Mouse (Mus musculus) spleen, adult 12 weeks (tissue): Measurements from ENCODE around the gene Cnbp.
A peak's percentile ranks its signal among the peaks of the same experiment; 100 is the strongest.

Experiments used
- DNase-seq: peaks from one replicate; pipeline ENCODE4 v3.0.0; 2022; ENCODE audit warnings: low spot score

Gene Cnbp

DNA sequence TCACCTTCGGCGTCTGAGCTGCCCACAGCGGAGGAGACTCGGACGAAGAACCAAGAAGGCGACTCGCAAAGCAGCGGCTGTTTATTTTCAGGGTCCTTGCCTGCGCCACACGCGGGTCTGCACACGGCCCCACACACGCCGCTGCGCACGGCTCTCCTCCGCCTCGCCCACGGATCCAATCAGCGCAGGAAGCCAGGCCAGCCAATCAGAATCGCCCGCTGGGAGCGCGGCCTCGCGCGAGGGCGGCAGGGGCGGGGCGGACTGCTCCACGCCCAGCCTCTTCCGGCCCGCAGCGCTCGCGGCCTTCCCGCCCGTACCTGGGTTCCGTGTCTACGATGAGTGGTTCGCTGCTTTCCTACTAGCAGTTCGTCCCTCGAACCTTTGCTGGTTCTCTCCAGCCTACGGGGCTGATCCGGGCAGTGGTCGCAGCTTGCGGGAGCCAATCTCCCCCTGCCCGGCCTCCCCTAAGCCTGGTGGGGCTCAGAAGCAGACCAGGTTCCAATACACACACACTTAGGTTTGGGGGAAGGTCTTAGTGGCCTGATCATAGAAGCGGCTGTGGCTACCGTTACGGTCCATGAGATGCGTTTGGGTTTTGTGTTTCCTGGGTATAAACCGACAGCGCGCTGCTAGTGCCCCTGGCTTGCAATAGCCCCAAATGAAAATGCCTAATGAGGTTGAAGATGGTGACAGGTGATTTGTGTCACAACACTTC is at the start of gene Cnbp:
Gene Cnbp, minus strand, starts transcription at position 207 of the 715 bp plus-strand sequence.
- DNase-seq, result peak; percentile 96

DNA sequence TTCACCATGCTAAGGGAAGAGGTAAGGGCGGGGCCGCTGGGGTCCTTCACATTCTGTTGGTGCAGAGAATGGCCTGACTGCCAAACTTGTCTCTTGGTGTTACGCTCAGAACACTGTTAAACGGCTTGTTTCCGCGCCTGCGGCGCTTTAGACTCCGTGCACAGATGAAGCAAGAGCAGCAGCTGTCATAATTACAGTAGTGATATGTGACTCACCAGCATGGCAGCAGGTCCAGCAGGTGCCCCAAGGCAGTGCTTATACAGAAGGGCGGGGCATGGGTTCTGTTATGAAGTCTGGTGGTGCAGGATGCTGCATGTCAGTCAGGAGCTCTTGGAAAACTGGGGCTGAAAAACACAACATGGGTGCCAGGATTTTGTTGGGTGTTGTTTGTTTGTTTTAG is 47.1 kb upstream of the Cnbp start:
- no peak for DNase-seq

DNA sequence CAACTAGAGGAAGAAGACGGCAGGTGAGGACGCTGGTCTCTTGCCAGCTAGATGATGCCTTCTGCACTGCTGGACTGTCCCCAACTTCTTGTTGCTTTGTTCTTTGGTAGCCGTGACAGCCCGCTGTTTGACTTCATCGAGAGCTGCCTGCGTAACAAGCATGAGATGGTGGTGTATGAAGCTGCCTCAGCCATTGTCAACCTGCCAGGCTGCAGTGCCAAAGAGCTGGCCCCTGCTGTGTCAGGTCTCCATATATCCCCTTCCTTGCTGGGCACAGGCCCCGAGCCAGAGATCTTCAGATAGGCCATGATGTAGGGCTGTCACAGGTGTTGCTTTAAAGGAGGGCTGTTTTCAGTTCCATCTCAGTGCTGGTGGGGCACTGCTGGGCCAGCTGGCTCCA is 43.0 kb upstream of the Cnbp start:
- no peak for DNase-seq

DNA sequence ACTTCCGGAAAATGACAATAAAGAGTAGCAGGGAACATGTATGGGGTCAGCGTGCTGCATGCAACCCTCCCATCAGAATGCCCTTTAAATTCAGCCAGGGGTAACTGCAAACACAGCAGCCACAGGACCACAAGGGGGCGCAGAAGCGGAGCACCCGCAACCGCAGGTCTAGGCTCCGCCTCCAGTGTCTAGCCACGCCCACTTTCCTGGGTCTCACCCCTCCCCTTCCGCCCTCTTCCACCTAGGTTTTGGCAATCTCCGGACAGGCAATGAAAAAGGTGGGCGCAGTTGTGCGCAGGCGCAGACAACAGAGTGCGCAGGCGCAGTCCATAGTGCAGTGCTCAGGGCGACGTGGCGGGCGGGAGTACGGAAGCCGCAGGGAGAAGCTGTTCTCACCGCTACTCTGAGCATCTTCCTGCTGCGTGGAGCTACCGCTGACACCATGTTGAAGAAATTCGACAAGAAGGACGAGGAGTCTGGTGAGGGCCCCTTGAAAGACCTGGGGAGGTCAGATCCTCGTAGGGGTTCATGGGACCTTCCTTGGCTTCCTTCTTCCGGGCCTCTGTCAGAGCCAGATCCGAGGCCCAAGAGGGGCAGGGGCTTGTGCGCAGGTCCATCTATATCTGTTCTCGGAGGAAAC is 36.8 kb upstream of the Cnbp start, which contains the start of gene Copg1:
Gene Copg1, plus strand, starts transcription at position 221 of the 640 bp plus-strand sequence.
- peak; percentile 100 for DNase-seq

DNA sequence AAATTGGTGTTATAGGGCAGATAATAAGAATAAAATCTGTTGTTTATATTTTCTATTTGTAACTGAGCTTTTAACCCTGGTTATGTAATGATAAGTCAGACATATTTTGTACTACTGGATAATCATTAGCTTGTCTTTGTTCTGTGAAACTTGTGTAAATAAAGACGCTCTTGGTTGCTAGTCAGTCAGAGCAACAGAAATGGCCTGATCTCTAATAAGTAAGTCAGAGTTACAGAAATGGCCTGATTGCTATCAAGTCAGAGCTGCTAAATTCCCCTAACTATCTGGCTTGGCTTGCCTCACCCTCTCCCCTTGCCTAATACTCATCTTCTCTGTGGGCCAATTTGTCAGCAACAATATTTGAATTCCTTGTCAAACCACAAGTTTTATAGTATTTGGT is 35.8 kb upstream of the Cnbp start:
- DNase-seq, result no peak

DNA sequence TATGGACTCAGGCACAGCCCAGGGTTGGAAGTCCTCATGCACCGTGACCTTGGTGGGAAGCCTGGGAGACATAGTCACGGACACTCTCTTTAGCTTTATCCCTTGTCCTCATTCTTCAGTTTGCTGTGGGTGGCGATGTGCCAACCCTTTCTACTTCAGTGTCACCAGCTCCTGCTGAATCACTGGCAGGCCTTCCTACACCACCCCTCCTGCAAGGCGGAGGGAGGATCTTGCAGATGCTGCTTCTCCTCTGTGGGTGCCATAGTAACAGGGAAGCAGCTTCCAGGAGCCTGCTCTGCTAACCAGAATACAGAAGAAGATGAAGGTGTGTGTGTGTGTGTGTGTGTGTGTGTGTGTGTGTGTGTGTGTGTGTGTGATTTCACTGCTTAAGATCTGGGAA is 31.9 kb upstream of the Cnbp start:
- DNase-seq, result no peak

DNA sequence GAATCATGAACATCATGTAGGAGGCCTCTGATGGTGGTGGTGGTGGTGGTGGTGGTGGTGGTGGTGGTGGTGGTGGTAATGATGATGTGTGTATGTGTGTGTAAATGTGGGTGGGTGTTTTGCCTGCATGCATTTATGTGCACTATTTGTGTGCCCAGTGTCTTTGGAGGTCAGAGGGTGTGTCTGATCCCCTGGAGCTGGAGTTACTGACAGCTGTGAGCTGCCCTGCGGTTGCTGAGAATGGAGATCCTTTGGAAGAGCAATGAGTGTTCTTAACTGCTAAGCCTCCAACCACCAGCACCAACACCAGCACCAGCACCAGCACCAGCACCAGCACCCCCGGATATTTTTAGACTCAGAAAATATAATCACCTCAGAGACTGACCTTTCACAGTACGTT is 31.3 kb upstream of the Cnbp start:
- no peak for DNase-seq

DNA sequence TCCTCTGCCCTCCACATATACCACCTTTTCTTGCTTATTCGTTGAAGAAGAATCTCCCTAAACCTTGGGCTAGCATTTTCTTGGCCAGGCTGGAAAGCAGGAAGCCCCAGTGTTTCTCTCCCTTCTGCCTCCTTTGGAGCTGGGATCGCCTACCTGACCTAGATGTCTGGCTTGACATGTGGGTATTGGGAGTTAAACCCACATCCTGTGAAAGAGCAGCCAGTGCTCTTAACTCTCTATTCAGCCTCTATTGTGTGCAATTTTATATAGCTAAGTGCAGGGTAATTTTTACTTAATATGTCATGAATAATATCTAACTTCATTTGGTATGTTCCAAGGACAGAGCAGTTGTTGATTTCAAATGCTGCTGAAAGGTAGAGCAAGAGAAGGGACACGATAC is 28.7 kb upstream of the Cnbp start:
- DNase-seq, result no peak

DNA sequence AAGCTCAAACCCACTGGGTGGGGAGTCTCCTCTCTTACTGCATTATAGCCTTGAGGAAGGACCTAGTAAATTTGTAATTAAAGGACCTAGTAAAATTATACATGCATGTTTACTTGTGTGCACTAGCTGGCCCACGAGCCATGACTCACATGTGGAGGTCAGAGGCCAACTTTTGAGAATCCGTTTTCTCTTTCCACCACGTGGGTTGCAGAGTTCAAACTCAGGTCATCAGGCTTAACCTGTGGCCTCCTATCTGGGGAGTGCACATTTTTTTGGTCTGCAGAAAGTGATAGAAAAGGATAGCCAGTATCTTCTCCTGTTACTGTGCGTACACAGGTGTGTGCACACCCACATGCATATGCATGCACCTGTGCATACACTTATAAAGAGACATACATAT is 28.1 kb upstream of the Cnbp start:
- no peak for DNase-seq

DNA sequence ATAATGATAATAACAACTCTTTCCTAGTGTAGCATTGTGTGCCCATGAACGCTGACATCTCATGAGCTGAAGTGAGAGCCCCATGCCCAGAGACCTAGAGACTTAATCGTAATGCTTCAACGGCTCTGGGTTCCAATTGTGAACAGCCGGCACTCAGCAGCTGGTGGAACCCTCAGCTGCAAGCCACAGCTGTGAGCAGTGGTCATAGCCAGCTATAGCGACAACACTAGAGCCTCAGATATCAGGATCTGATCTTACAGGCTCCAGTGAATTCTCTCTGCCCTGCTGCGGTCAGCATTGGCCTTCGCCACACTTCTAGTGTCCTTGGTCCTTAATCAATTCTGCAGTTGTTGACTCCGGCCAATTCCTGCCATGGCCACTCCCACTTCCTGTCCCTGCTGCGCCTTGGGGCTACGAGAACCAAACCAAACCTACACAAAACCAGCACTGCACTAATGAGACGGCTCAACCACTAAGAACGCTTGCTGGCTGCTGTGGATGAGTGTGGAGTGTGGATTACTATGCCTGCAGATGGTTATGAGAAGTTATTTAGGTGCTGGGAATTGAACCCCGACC is 25.2 kb upstream of the Cnbp start:
- DNase-seq, result no peak

DNA sequence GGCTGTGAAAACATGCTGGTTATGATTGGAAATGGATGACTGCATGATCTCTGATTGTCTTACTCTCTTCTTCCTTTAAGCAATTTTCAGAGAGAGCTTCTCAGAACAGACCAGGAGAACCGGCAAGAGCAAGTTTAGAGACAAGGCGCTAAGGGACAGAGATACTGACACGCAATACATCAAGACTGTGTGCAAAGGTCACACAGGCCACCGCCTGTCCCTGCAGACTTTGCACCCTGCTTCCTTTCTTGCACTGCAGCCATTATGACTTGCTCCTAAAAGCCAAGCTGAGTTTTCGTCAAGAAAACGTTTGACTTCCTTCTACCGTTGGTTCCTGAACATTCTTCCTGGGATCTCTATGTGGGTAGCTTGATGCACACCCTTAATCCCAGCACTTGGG is 24.7 kb upstream of the Cnbp start:
- DNase-seq, result no peak

DNA sequence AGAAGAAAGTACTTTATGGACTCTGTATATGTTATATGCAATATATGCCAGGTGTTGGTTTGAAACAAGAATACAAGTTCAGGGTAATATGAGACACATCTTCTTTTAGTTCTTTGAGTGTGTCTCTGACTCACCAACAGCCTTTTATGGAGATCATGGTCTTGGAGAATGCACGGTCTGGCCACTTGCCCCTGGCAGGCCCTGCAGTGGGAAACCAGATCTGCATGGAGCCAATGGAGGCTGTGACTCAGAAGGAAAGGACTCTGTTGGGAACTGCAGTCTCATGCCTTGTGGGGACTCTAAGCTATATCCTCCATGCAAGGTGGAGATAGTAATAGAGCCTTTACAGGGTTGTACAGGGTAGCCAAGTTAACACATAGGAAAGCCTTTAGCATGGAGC is 24.2 kb upstream of the Cnbp start:
- DNase-seq, result no peak

DNA sequence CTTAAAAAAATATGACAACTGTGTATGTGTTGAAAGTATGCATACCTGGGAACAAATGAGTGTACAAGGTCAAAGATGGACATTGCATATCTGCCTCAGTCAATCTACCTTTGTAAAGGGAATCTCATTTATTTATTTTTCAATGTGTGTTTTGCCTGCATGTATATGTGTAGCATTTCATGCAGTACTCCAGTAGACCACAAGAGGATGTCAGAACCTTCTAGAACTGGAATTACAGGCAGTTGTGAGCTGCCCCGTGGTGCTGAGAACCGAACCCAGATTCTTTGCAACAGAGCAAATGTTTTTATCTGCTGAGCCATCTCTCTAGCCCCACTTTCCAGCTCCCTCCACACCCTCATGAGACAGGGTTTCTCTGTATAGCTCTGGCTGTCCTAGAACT is 23.1 kb upstream of the Cnbp start:
- no peak for DNase-seq

DNA sequence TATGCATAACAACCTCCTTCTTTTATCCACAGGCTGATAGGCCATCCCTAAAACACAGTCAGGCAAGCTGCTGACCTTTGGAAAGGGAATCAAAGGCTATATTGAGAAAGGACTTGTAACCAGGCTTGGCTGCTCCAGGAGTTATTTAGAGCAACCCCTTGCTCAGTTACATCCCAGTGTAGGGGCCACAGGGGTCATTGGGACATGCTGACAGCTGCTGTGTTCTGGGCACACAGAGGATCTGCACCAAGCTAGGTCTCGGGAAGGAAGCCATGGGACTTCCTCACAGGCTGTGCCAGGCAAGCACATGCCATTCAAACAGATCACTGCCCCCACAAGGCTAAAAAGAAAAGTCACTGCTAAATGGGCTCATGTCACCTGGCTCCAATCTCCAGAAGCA is 22.2 kb upstream of the Cnbp start:
- no peak for DNase-seq

DNA sequence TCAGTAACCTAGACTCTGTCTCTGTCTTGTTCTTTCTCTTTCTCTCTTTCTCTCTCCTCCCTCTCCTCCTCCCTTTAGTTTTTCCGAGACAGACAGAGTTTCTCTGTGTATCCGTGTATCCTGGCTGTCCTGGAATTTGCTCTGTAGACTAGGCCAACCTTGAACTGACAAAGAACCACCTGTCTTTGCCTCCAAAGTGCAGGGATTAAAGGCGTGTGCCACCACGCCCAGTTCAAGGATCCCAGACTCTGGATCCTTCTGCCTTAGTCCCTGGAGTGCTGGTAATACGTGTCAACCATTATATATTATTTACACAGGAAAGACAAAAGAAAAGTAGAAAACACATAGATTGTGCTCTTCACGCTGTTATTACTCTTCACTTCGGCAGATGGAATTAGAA is 20.3 kb upstream of the Cnbp start:
- no peak for DNase-seq

DNA sequence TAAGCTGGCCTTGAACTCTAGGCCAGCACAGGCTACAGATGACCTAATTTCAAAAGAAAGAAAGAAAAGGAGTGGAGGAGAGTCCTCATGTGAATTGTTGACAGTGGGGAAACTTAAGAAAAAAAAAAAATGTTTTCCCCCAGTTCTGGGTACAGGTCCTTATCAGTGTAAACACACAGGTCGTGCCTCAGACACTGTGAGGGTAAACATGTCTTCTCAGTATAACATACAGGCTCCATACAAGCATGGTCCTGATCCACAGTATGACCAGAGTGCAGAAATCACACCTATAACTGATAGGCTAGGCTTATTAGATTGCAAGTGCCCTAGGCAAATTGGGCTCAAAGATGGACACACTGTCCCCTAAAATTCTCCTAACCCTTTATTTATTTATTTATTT is 19.5 kb upstream of the Cnbp start:
- no peak for DNase-seq

DNA sequence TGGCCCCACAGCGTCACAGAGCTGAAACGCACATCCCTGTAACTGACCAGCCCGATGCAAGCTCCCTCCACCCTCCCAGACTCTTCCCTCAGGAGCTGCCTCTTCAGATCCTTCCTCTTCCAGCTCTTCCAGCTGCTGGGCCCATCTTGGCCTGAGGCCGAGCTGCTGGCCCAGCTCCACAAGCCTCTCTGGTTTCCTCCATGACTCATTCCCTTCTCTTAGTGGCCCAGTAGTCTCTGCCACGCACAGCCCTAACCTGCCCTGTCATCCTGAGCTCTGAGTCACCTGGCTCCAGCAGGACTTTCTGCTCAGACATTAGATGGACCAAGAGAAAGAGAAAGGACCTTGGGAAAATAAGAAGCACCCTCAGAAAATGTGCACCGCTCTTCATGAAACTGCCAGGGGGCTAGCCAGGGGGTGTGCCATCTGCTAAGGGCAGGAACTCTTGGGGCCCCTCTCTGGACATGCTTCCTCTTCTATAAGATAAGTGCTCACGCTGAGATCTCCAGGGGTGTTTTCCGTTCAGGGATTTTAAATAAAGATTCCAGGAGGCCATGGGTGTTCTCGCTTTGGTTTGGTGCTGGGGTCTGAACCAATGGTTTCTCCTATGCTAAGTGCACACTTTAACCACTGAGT is 18.1 kb upstream of the Cnbp start:
- DNase-seq, result no peak

DNA sequence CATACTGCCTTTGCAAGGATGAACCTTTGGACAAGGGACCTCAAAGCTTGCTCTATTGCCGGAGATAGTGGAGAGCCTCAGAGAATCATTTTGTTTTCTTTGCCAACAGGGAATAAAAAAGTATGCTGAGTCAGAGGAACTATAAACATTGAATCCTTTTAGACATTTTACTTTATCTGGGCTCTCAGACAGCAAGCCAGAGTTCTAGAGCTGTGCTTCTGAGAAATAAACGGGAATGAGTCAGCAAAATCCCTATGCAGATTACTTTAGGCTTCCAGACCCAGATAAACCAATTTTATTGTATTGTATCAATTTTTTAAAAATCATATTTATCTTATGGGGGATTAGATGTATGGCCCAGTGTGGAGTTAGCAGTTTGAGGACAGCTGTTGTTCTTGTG is 16.4 kb upstream of the Cnbp start:
- DNase-seq, result no peak

DNA sequence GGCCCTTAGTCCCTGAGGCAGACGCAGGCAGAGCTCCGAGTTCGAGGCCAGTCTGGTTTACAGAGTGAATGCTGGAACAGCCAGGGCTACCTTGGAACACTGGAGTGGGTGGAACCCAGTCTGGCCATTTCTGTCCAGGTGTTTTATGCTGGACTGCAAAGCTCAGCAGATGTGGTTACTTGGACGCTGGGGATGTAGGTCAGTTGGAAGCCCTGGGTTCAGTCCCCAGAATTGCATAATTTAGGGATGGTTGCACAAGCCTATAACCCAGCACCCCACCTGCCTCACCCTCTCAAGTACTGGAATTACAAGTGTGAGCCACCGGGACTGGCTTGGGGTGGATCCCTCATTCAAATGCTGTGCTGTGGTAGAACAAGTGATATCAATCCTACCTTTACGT is 15.3 kb upstream of the Cnbp start:
- DNase-seq, result no peak

DNA sequence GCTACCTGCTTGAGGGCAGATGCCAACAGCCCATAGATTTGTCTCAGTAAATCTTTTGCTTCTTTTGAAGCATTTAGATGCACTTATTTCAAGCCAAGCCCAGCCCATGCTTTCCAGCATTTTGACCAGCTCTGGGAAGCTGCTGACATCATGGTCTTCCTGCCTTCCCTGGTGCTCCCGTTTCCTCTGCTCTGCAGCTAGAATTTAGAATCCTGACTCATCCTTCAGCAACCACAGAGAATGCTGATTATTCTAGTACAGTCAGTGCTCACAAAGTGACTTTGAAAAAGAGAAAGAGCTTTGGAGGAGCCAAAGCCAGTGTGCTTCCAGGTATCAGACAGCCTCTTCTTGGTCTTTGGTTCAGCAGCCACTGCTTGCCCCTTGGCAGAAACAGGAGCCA is 6.2 kb upstream of the Cnbp start:
- DNase-seq, result no peak

DNA sequence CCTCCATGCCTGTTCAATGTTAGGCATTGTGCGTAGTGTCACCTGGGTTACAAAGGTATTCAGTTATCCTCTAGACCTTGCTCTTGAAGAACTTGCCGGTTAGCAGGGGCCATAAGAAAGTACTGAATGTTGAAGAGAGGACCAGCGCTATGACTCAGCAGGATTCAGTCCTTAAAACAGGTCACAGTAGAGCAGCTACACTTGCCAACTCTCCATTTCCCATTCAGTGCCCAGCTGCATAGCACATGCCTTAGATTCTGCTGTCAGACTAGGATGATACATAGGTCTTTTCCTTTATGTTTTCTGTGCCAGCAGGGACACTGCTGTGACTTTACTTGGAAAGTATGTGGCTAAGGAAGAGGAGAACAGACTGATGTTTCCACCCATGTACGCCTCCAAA is 2.5 kb upstream of the Cnbp start:
- DNase-seq, result no peak

DNA sequence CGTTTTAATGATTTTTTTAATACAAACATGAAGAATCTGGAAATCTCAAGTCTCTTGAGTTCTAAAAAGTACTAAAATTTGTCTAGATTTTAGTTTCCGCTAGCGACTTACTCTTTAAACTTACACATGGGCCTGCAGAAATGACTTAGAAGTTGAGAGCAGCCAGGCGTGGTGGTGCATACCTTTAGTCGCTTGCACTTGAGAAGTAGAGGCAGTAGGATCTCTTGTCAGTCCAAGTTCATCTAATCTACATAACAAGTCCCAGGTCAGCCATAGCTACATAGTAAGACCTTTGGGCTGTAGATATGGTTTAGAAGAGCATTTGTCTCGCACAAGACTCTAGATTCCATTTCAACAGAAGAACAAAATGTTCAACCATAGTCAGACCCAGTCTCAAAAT is 965 bp upstream of the Cnbp start:
- DNase-seq, result no peak

DNA sequence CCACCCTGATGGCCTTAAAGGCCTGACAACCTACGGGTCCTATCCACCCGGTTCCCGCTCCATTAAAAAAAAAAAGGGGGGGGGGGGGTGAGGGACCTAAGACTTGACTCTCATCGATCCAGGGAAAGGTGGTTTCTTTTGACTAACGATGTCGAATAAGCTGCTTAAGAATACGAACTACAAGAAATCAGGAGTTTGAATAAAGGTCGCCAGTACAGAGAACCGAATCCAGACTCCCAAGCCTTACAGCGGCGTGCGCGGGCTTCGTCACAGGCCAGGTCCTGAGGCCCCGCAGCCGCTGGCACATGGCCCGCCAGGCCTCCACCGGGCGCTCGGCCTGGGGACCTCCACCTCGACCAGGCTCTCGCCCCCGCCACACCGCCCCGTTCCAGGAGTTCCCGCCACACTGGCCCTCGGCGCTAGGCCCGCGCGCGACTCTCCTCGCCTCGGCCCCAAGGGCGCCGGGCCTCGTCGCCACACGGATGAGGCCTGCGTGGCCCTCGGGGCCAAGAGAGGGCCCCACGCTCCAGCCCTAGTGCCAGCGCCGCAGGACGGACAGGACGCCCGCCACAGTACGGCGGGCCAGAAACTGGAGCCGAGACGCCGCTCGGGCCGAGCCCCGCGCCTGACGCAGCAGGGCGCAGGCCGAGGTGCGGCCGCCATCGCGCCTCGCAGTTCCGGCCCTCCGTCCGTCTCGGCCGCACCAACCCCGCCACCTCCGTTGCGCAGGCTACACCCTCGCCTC is 579 bp downstream of the Cnbp start:
- DNase-seq, result peak; percentile 52
